Mouse (Mus musculus) left cerebral cortex, adult 9 months (tissue): ENCODE data around the gene Nipbl.
A peak's percentile ranks its signal among the peaks of the same experiment; 100 is the strongest.
"Not testable (repeated sequence)": the region's sequence is repeated elsewhere in the genome, so short reads cannot be mapped to it uniquely, and the experiment has no call there.

ENCODE experiments used
- DNase-seq, 2 experiments: peaks; one replicate each; pipeline ENCODE4 v3.0.0; 2022; ENCODE audit warnings: low spot score in 2 of 2

Nipbl gene

GRCm38 (mm10) chr15:8443926-8444889 is at the start of gene Nipbl:
TSS of gene Nipbl (minus strand) at chr15:8444463.
- peak; percentile 73 to 88 for DNase-seq

DNA sequence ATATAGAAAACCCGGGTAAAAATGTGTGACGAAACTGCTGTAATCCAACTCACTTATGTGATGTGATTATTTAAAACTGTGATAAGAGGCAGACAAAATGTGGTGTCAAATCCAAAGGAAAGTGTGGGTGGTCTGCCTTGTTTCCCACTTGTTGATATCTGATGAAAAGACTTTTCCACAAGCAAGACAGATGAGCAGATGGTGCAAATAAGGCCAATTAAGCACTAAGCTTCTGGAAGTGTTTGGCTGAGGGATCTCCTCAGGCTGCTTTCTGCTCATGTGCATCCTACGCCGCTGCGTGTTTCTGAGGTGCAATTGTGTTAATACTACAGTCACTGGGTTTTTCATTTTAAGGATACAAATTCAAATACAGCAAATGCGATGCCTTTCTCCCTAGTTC is 41.0 kb upstream of the Nipbl start:
- peak in 1 of 2 experiments; percentile 2 for DNase-seq

- DNase-seq = no peak
Observed at GRCm38 (mm10) chr15:8469006-8469575, 24.8 kb upstream of the Nipbl start.

GRCm38 (mm10) chr15:8463521-8463920 is 19.3 kb upstream of the Nipbl start:
- DNase-seq = no peak

- DNase-seq = no peak
Observed at GRCm38 (mm10) chr15:8462780-8463179, 18.5 kb upstream of the Nipbl start.

- DNase-seq = no peak
Observed at GRCm38 (mm10) chr15:8460871-8461270, 16.6 kb upstream of the Nipbl start.

DNA sequence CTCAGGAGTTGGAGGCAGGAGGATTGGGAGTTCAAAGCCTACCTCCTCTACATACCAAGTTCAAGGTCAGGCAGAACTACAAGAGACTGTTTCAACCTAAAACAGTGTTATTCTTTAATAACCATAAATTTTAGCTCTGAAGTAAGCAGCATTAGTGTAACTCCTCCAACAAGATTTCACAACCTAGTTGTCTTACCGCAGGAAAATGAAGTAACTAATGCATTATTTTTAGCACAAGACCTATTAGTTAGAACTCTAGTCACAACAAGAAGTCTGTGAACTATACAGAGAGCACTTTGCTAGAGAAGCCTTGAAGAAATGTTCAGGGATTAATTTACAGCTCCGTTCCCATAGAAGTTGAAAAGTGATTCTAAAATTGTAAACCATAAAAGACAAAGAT is 15.7 kb upstream of the Nipbl start:
- no peak for DNase-seq

GRCm38 (mm10) chr15:8456223-8456622 is 12.0 kb upstream of the Nipbl start:
- DNase-seq = not testable (repeated sequence)

DNA sequence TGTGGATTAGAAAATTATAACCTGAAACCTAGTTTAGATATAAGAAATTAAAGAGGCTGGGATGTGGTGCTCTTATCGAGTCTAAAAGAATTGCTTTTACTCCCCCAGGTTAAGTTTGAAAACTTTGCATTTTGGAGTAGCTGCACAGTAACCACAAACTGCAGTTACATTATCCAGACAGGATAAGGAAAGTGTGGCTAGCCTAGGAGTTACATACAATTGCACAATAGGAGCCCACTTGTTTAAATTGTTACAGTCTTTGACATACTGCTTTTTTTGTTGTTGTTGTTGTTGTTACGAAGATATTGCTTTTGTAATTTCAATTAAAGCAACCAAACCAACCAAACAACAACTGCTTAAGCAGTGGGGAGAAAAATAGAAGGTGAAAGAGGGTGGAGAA is 11.2 kb upstream of the Nipbl start:
- no peak for DNase-seq

DNA sequence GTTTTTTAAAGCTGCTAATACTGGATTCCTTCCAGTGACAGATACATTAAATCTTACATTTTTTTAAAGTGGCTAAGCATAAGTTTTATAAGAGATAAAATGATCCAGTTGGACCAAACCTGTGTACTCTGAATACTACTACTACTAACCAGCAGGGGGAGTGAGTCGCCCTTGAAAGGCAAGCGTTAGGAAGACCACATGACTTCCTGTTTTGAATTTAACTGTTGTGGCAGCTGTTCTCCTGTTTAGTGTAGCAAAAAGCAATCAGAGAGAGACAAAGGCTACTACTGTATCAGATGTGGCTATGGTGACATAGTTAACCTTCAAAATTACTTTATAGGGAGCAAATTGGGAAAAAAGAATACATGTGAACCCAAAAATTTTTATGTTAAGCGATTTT is 6.8 kb upstream of the Nipbl start:
- no peak for DNase-seq

- DNase-seq = no peak
Observed at GRCm38 (mm10) chr15:8447193-8447767, 3.0 kb upstream of the Nipbl start.

DNA sequence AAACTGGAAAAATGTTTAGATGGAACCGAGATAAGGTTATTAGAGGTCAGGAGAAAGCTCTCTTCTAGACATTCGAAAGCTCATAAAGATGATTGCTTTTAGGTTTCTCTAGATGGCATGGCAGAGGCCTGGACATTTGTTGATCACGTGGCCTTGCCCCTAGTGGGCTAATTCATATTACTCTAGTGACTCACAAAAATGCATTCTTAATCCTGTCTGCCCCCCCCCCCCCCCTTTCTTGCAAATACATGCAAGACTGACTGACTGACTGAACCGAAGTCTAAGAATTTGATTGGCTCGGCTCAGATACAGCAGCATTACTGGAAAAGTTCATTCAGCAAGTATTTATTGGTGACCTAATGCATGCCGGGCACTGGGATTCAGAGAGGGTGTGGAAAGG is 2.2 kb upstream of the Nipbl start:
- no peak for DNase-seq

DNA sequence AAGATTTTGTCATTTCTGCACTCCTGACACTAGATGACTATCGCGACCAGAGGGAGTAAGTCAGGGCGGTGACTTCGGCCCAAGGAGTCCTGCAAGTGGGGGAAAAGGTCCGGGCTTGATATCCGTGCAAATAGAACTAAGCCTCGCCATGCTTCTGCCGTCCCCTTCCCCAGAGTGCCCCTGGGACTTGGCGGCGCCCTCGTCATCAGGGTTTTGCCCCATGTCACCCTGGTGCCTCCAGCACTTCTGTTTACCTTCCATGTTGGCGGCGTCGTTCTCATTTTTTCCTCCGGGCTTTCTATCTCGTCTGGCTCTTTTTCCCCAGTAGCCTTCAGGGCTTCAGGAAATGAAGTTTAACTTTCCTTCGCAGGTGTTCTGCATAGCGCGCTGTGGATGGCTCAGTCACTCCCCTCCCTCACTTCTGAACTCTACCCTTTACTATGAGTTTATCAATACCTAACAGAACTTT is 1.7 kb upstream of the Nipbl start:
- DNase-seq = no peak

- peak; percentile 20 to 70 for DNase-seq
Observed at GRCm38 (mm10) chr15:8444890-8445597, 781 bp upstream of the Nipbl start.

GRCm38 (mm10) chr15:8443168-8443925 is 916 bp downstream of the Nipbl start:
- DNase-seq = peak in 1 of 2 experiments; percentile 46

GRCm38 (mm10) chr15:8442761-8443160 is 1.5 kb downstream of the Nipbl start:
- no peak for DNase-seq

- no peak for DNase-seq
Observed at GRCm38 (mm10) chr15:8442156-8442555, 2.1 kb downstream of the Nipbl start.

- no peak for DNase-seq
Observed at GRCm38 (mm10) chr15:8433239-8433947, 10.9 kb downstream of the Nipbl start.

GRCm38 (mm10) chr15:8432534-8432933 is 11.7 kb downstream of the Nipbl start:
- no peak for DNase-seq

GRCm38 (mm10) chr15:8429502-8429901 is 14.8 kb downstream of the Nipbl start:
- DNase-seq = no peak

- DNase-seq = no peak
Observed at GRCm38 (mm10) chr15:8420909-8421308, 23.4 kb downstream of the Nipbl start.
